Mouse (Mus musculus): Measurements from ENCODE around the gene Olfr1512. TPM values are rescaled to one million over a fixed set of nuclear protein-coding genes. Genes with fewer than 3 reads are reported as not detected.
"Not testable (repeated sequence)": the region's sequence is repeated elsewhere in the genome, so short reads cannot be mapped to it uniquely, and the experiment has no call there.

The Olfr1512 gene
- polyA plus RNA-seq (2016; fragmentation: Nextera tagmentation; extraction: Ambion mirVana), result 0.14 TPM in 1 of 2 replicates, not detected in the other

- Histone ChIP-seq H3K27me3 (no peaks in the 10 kb centered on the region), H3K36me3 (replicated peaks) (no peaks in the 10 kb centered on the region), H3K27ac (no peak within 1 kb of the TSS), H3K9ac (no peak within 1 kb of the TSS), H3K4me2 (no peak within 1 kb of the TSS), H3K4me3 (replicated peaks) (no peak within 1 kb of the TSS), H3K4me1 (no peaks in the 10 kb centered on the region), H3K9me3 (no peaks in the 10 kb centered on the region)
- no peak for ATAC-seq (ENCODE audit: low FRiP score)
- WGBS, result 73% methylated on average over 2 of the region's 2 CpGs
These were observed at the start of gene Olfr1512 for GRCm38 (mm10) chr14:52379068-52379467. Gene Olfr1512, minus strand, starts transcription at chr14:52379168.

GRCm38 (mm10) chr14:52427686-52428085, 48.7 kb upstream of the Olfr1512 start:
- WGBS, result 90% methylated on average over 1 of the region's 1 CpGs
- no peak overlapping the region for H3K4me3 ChIP-seq (replicated peaks)
- H3K27me3 ChIP-seq, result no peaks in the 10 kb centered on the region
- no peak for ATAC-seq (ENCODE audit: low FRiP score)
- no peaks in the 10 kb centered on the region for H3K9me3 ChIP-seq
- no peak overlapping the region for H3K9ac ChIP-seq
- H3K4me1 ChIP-seq, result no peaks in the 10 kb centered on the region
- H3K27ac ChIP-seq, result no peak overlapping the region
- no peaks in the 10 kb centered on the region for H3K36me3 ChIP-seq (replicated peaks)
- H3K4me2 ChIP-seq, result no peak overlapping the region

- Histone ChIP-seq H3K27ac (no peak within 1 kb of the TSS), H3K4me2 (no peak within 1 kb of the TSS), H3K4me3 (replicated peaks) (no peak within 1 kb of the TSS), H3K4me1 (no peaks in the 10 kb centered on the region), H3K27me3 (no peaks in the 10 kb centered on the region), H3K9me3 (no peaks in the 10 kb centered on the region), H3K9ac (no peak within 1 kb of the TSS), H3K36me3 (replicated peaks) (no peaks in the 10 kb centered on the region)
- no peak for ATAC-seq (ENCODE audit: low FRiP score)
- WGBS, result 90% methylated on average over 3 of the region's 3 CpGs
These were observed 35.3 kb upstream of the Olfr1512 start, which contains the start of gene Olfr1510 for GRCm38 (mm10) chr14:52414273-52414672. Gene Olfr1510, minus strand, starts transcription at chr14:52414373.

- H3K36me3 ChIP-seq (replicated peaks); H3K4me3 ChIP-seq (replicated peaks); ATAC-seq (ENCODE audit: low FRiP score); H3K4me2 ChIP-seq; H3K9ac ChIP-seq; H3K4me1 ChIP-seq; H3K27ac ChIP-seq; H3K27me3 ChIP-seq; H3K9me3 ChIP-seq: not testable (repeated sequence)
- 83% methylated on average over 7 of the region's 10 CpGs for WGBS
These were observed 31.4 kb upstream of the Olfr1512 start for GRCm38 (mm10) chr14:52410142-52410919.

- Histone ChIP-seq H3K4me1 (no peaks in the 10 kb centered on the region), H3K27me3 (no peaks in the 10 kb centered on the region), H3K36me3 (replicated peaks) (no peaks in the 10 kb centered on the region), H3K27ac (no peak within 1 kb of the TSS), H3K4me2 (no peak within 1 kb of the TSS), H3K9me3 (no peaks in the 10 kb centered on the region), H3K4me3 (replicated peaks) (no peak within 1 kb of the TSS), H3K9ac (no peak within 1 kb of the TSS)
- WGBS, result 88% methylated on average over 4 of the region's 4 CpGs
- no peak for ATAC-seq (ENCODE audit: low FRiP score)
These were observed 18.3 kb upstream of the Olfr1512 start, which contains the start of gene Olfr1511 for GRCm38 (mm10) chr14:52397279-52397678. Gene Olfr1511, minus strand, starts transcription at chr14:52397379.

- ATAC-seq (ENCODE audit: low FRiP score); H3K27me3 ChIP-seq; H3K27ac ChIP-seq; H3K36me3 ChIP-seq (replicated peaks); H3K9ac ChIP-seq; H3K4me2 ChIP-seq; H3K4me3 ChIP-seq (replicated peaks); H3K4me1 ChIP-seq; H3K9me3 ChIP-seq: not testable (repeated sequence)
- 86% methylated on average over 9 of the region's 9 CpGs for WGBS
These were observed 11.3 kb upstream of the Olfr1512 start for GRCm38 (mm10) chr14:52390084-52390848.

- no peak for ATAC-seq (ENCODE audit: low FRiP score)
- 88% methylated on average over 3 of the region's 3 CpGs for WGBS
These were observed 10.2 kb downstream of the Olfr1512 start for GRCm38 (mm10) chr14:52368741-52369140.

GRCm38 (mm10) chr14:52356308-52356707, 22.7 kb downstream of the Olfr1512 start, which contains the start of gene Olfr1513:
Gene Olfr1513, minus strand, starts transcription at chr14:52356408.
- H3K4me1 ChIP-seq, result no peaks in the 10 kb centered on the region
- no peak within 1 kb of the TSS for H3K9ac ChIP-seq
- no peak within 1 kb of the TSS for H3K4me2 ChIP-seq
- no peaks in the 10 kb centered on the region for H3K27me3 ChIP-seq
- 85% methylated on average over 4 of the region's 4 CpGs for WGBS
- no peak for ATAC-seq (ENCODE audit: low FRiP score)
- no peak within 1 kb of the TSS for H3K27ac ChIP-seq
- no peak within 1 kb of the TSS for H3K4me3 ChIP-seq (replicated peaks)
- no peaks in the 10 kb centered on the region for H3K9me3 ChIP-seq
- no peaks in the 10 kb centered on the region for H3K36me3 ChIP-seq (replicated peaks)

More at GRCm38 (mm10) chr14:52368741-52369140, 10.2 kb downstream of the Olfr1512 start:
- Histone ChIP-seq H3K9me3 (no peaks in the 10 kb centered on the region), H3K9ac (no peak overlapping the region), H3K4me1 (no peaks in the 10 kb centered on the region), H3K27ac (no peak overlapping the region), H3K36me3 (replicated peaks) (no peaks in the 10 kb centered on the region), H3K27me3 (no peaks in the 10 kb centered on the region), H3K4me3 (replicated peaks) (no peak overlapping the region), H3K4me2 (no peak overlapping the region)

- 77% methylated on average over 6 of the region's 6 CpGs for WGBS
- H3K9ac ChIP-seq, result no peak overlapping the region
- H3K4me2 ChIP-seq, result no peak overlapping the region
- H3K4me3 ChIP-seq (replicated peaks), result no peak overlapping the region
- peaks cover 6% of the 10 kb centered on the region; the same call in 1 of the 2 replicates for H3K4me1 ChIP-seq
- no peak for ATAC-seq (ENCODE audit: low FRiP score)
- no peak overlapping the region for H3K27ac ChIP-seq
- H3K36me3 ChIP-seq (replicated peaks), result no peaks in the 10 kb centered on the region
- no peaks in the 10 kb centered on the region for H3K27me3 ChIP-seq
- 0 out of 2 replicates have a peak, but pooled peaks cover 2% of the 10 kb centered on the region for H3K9me3 ChIP-seq
These were observed 39.5 kb downstream of the Olfr1512 start for GRCm38 (mm10) chr14:52339512-52339852.

GRCm38 (mm10) chr14:52338751-52339511, 40.0 kb downstream of the Olfr1512 start:
- Histone ChIP-seq H3K4me2 (peak overlapping the region; percentile 42), H3K36me3 (replicated peaks) (no peaks in the 10 kb centered on the region), H3K4me1 (peaks cover 6% of the 10 kb centered on the region; the same call in 1 of the 2 replicates), H3K27ac (no peak overlapping the region), H3K4me3 (replicated peaks) (0 out of 2 replicates have a peak overlapping the region, but pooled peaks have one; percentile 5), H3K27me3 (no peaks in the 10 kb centered on the region), H3K9me3 (no peaks in the 10 kb centered on the region), H3K9ac (no peak overlapping the region)
- WGBS, result 35% methylated on average over 21 of the region's 21 CpGs
- peak; percentile 57 for ATAC-seq (ENCODE audit: low FRiP score)

- peaks cover 36% of the 10 kb centered on the region for H3K4me1 ChIP-seq
- no peaks in the 10 kb centered on the region for H3K27me3 ChIP-seq
- no peak for ATAC-seq (ENCODE audit: low FRiP score)
- no peaks in the 10 kb centered on the region for H3K36me3 ChIP-seq (replicated peaks)
- no peak overlapping the region for H3K4me3 ChIP-seq (replicated peaks)
- WGBS, result 15% methylated on average over 2 of the region's 3 CpGs
- no peak overlapping the region for H3K4me2 ChIP-seq
- peak overlapping the region; percentile 84; the same call in 1 of the 2 replicates for H3K27ac ChIP-seq
- H3K9me3 ChIP-seq, result no peaks in the 10 kb centered on the region
- H3K9ac ChIP-seq, result no peak overlapping the region
These were observed 46.8 kb downstream of the Olfr1512 start for GRCm38 (mm10) chr14:52332171-52332570.
